Mouse (Mus musculus): ENCODE data around the gene Fstl5. TPM values are rescaled to one million over a fixed set of nuclear protein-coding genes. Genes with fewer than 3 reads are reported as not detected.

Fstl5 gene
- total and polyA plus RNA-seq, 3 experiments = not detected

- dilution Hi-C loops (cut with MboI; ENCODE audit: extremely low pct_ligation_motif_present, extremely low pct_unique_long_range_greater_than_20kb, low sequenced_read_pairs) (no loop called here), in situ Hi-C loops (cut with MboI; ENCODE audit: low pct_ligation_motif_present, low pct_unique_long_range_greater_than_20kb, low sequenced_read_pairs) (no loop called here)
- TF ChIP-seq TBP (conservative IDR thresholded peaks at IDR 0.05; ENCODE audit: low read depth, low read length) (no peak), MAX (IDR thresholded peaks at IDR 0.05; ENCODE audit: low read length) (no peak), HCFC1 (IDR thresholded peaks at IDR 0.05; ENCODE audit: low read depth, low read length) (no peak), ZC3H11A (IDR thresholded peaks at IDR 0.05; ENCODE audit: low read depth, low read length) (no peak)
- H3K4me1 ChIP-seq (ENCODE audit: control insufficient read depth in 1 of 2, insufficient read depth in 2 of 2) = no peaks in the 10 kb centered on the region
- peaks cover 13% of the 10 kb centered on the region for H3K9me3 ChIP-seq (replicated peaks; ENCODE audit: low read length)
- no peaks in the 10 kb centered on the region for H3K27me3 ChIP-seq (replicated peaks)
- H3K9ac ChIP-seq (ENCODE audit: insufficient read depth, low read depth) = no peak overlapping the region
- no peak overlapping the region for H3K4me3 ChIP-seq (replicated peaks in 1 of 3; ENCODE audit: low read depth in 2 of 3, low read length in 2 of 3, poor library complexity in 1 of 3)
- DNase-seq (ENCODE audit: extremely low read depth) = no peak
- no peak overlapping the region for H3K27ac ChIP-seq (ENCODE audit: insufficient read depth, low read depth)
- H3K79me2 ChIP-seq (replicated peaks; ENCODE audit: control insufficient read depth, extremely low read depth, insufficient read depth, poor library complexity, severe bottlenecking) = no peaks in the 10 kb centered on the region
- no peak overlapping the region for H3K4me2 ChIP-seq (ENCODE audit: insufficient read depth, low read depth, poor library complexity, severe bottlenecking)
- no peaks in the 10 kb centered on the region for H3K36me3 ChIP-seq (replicated peaks in 1 of 2; ENCODE audit: control insufficient read depth in 1 of 2, insufficient read depth in 1 of 2, low read length in 1 of 2)
Measured at GRCm38 (mm10) chr3:76292993-76293392, 218.9 kb downstream of the Fstl5 start.

DNA sequence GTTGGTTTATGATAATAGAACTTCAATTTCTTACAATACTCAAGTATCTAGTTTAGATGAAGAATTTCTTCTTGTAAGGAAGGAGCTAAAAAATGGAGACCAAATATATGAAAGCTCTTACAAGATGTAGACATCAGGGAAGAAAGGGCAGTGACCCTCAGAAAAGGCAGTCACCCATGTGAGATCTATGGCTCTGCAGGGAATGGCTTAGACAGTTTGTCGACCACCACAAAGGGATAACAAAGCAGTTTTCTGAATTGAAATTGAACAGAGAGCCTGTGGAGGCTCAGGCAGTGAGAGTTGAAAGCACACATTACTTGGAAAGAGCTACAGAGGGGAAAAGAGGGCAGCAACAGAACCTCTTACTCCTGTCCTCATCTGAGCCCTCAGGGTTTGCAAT, 220.3 kb downstream of the Fstl5 start:
- H3K4me3 ChIP-seq (replicated peaks in 1 of 3; ENCODE audit: low read depth in 2 of 3, low read length in 2 of 3, poor library complexity in 1 of 3) = no peak overlapping the region
- H3K79me2 ChIP-seq (replicated peaks; ENCODE audit: control insufficient read depth, extremely low read depth, insufficient read depth, poor library complexity, severe bottlenecking) = no peaks in the 10 kb centered on the region
- in situ Hi-C loops (cut with MboI; ENCODE audit: low pct_ligation_motif_present, low pct_unique_long_range_greater_than_20kb, low sequenced_read_pairs) (no loop called here), dilution Hi-C loops (cut with MboI; ENCODE audit: extremely low pct_ligation_motif_present, extremely low pct_unique_long_range_greater_than_20kb, low sequenced_read_pairs) (no loop called here)
- peaks cover 7% of the 10 kb centered on the region for H3K9me3 ChIP-seq (replicated peaks; ENCODE audit: low read length)
- H3K9ac ChIP-seq (ENCODE audit: insufficient read depth, low read depth) = no peak overlapping the region
- TF ChIP-seq NELFE (IDR thresholded peaks at IDR 0.05; ENCODE audit: low read depth, low read length) (no peak), CTCF (conservative IDR thresholded peaks at IDR 0.05 in 1 of 2, IDR thresholded peaks at IDR 0.05 in 1 of 2; ENCODE audit: low read depth in 2 of 2, low read length in 2 of 2) (no peak), MAFK (IDR thresholded peaks at IDR 0.05; ENCODE audit: insufficient replicate concordance, low read length) (no peak), UBTF (IDR thresholded peaks at IDR 0.05; ENCODE audit: low read depth, low read length) (no peak), ZNF384 (IDR thresholded peaks at IDR 0.05; ENCODE audit: low read depth, low read length) (no peak), POLR2AphosphoS2 (IDR thresholded peaks at IDR 0.05; ENCODE audit: low read depth, low read length) (no peak), MXI1 (IDR thresholded peaks at IDR 0.05; ENCODE audit: low read depth, low read length) (no peak), EP300 (IDR thresholded peaks at IDR 0.05; ENCODE audit: low read length) (no peak)
- no peaks in the 10 kb centered on the region for H3K4me1 ChIP-seq (ENCODE audit: control insufficient read depth in 1 of 2, insufficient read depth in 2 of 2)
- DNase-seq (ENCODE audit: extremely low read depth) = no peak
- H3K27ac ChIP-seq (ENCODE audit: insufficient read depth, low read depth) = no peak overlapping the region
- H3K27me3 ChIP-seq (replicated peaks) = no peaks in the 10 kb centered on the region
- no peaks in the 10 kb centered on the region for H3K36me3 ChIP-seq (replicated peaks in 1 of 2; ENCODE audit: control insufficient read depth in 1 of 2, insufficient read depth in 1 of 2, low read length in 1 of 2)
- H3K4me2 ChIP-seq (ENCODE audit: insufficient read depth, low read depth, poor library complexity, severe bottlenecking) = no peak overlapping the region

DNA sequence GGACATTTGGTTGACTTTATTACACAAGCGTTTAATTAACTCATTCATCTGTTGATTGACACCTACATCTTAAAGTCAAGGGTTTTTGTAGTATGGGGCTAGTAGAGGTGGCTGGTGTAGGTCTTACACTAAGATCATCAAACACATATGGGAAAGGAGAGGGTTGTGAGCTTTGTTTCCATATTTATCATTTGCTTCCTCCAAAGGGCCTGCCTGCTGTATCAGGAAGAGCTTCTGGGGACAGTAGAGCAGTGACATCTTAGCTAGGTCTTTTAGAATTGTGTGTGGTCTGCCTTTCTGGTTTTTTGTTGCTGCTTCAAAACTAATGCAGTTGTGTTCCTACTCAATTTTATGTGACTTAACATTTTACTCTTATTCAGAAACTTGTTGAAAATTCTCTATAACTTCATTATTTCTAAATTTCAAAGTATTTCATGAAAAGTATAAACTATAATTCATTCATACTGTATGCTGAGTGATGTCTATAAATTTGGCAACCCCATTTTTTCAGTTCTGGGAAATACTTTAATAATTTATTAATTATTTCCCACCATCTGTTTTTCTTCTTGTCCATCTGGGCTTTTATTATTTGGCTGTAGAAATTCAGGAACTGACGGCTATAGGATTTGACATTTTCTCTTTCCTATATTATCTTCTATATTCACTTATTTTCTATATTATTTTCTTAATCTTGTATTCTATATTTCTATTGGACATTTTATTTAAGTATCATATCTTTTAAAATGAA, 227.1 kb downstream of the Fstl5 start:
- Histone ChIP-seq H3K27me3 (replicated peaks) (no peaks in the 10 kb centered on the region), H3K4me2 (ENCODE audit: insufficient read depth, low read depth, poor library complexity, severe bottlenecking) (no peak overlapping the region), H3K27ac (ENCODE audit: insufficient read depth, low read depth) (no peak overlapping the region), H3K9ac (ENCODE audit: insufficient read depth, low read depth) (no peak overlapping the region), H3K4me3 (replicated peaks in 1 of 3; ENCODE audit: low read depth in 2 of 3, low read length in 2 of 3, poor library complexity in 1 of 3) (no peak overlapping the region), H3K4me1 (ENCODE audit: control insufficient read depth in 1 of 2, insufficient read depth in 2 of 2) (no peaks in the 10 kb centered on the region), H3K9me3 (replicated peaks; ENCODE audit: low read length) (peaks cover 6% of the 10 kb centered on the region), H3K79me2 (replicated peaks; ENCODE audit: control insufficient read depth, extremely low read depth, insufficient read depth, poor library complexity, severe bottlenecking) (no peaks in the 10 kb centered on the region), H3K36me3 (replicated peaks in 1 of 2; ENCODE audit: control insufficient read depth in 1 of 2, insufficient read depth in 1 of 2, low read length in 1 of 2) (no peaks in the 10 kb centered on the region)
- dilution Hi-C loops (cut with MboI; ENCODE audit: extremely low pct_ligation_motif_present, extremely low pct_unique_long_range_greater_than_20kb, low sequenced_read_pairs) = no loop called here
- TF ChIP-seq MEF2A (IDR thresholded peaks at IDR 0.05; ENCODE audit: borderline replicate concordance, low read depth, low read length) (no peak), TCF12 (IDR thresholded peaks at IDR 0.05; ENCODE audit: low read depth, low read length) (no peak), POLR2A (IDR thresholded peaks at IDR 0.05; ENCODE audit: low read depth, low read length) (no peak), ETS1 (conservative IDR thresholded peaks at IDR 0.05; ENCODE audit: low read depth, low read length) (no peak), IRF4 (IDR thresholded peaks at IDR 0.05; ENCODE audit: low read depth, low read length) (no peak), EP300 (IDR thresholded peaks at IDR 0.05; ENCODE audit: low read length) (no peak), PAX5 (IDR thresholded peaks at IDR 0.05; ENCODE audit: low read length) (no peak), KAT2A (IDR thresholded peaks at IDR 0.05; ENCODE audit: insufficient replicate concordance, low read length) (no peak), SMC3 (IDR thresholded peaks at IDR 0.05; ENCODE audit: low read depth, low read length) (no peak), CHD1 (IDR thresholded peaks at IDR 0.05; ENCODE audit: low read depth, low read length) (no peak), MXI1 (IDR thresholded peaks at IDR 0.05; ENCODE audit: low read depth, low read length) (no peak), JUN (IDR thresholded peaks at IDR 0.05; ENCODE audit: insufficient read depth, low read depth, low read length) (no peak), BHLHE40 (IDR thresholded peaks at IDR 0.05; ENCODE audit: low read depth, low read length) (no peak), UBTF (IDR thresholded peaks at IDR 0.05; ENCODE audit: low read depth, low read length) (no peak), ELF1 (IDR thresholded peaks at IDR 0.05; ENCODE audit: low read depth, low read length) (no peak), CTCF (conservative IDR thresholded peaks at IDR 0.05 in 1 of 2, IDR thresholded peaks at IDR 0.05 in 1 of 2; ENCODE audit: low read depth in 2 of 2, low read length in 2 of 2) (no peak), HCFC1 (IDR thresholded peaks at IDR 0.05; ENCODE audit: low read depth, low read length) (no peak), TBP (conservative IDR thresholded peaks at IDR 0.05; ENCODE audit: low read depth, low read length) (no peak)
- DNase-seq (ENCODE audit: extremely low read depth) = no peak
- in situ Hi-C loops (cut with MboI; ENCODE audit: low pct_ligation_motif_present, low pct_unique_long_range_greater_than_20kb, low sequenced_read_pairs) = no loop called here

Data from CH12.LX (cell line).